Mouse (Mus musculus): Measurements from ENCODE around the gene Rmnd5a. TPM values are rescaled to one million over a fixed set of nuclear protein-coding genes. Genes with fewer than 3 reads are reported as not detected.
"Not testable (repeated sequence)": the region's sequence is repeated elsewhere in the genome, so short reads cannot be mapped to it uniquely, and the experiment has no call there.

Gene Rmnd5a
- polyA plus RNA-seq, 1 experiment from 2014 or later, result 8.7 TPM

- WGBS, result 86% methylated on average over 4 of the region's 4 CpGs
- H3K36me3 ChIP-seq, result no peaks in the 10 kb centered on the region
Observed at GRCm38 (mm10) chr6:71471830-71472520, 31.5 kb upstream of the Rmnd5a start.

GRCm38 (mm10) chr6:71469291-71469690 lies 28.9 kb upstream of the Rmnd5a start:
- no peaks in the 10 kb centered on the region for H3K4me1 ChIP-seq
- no peak overlapping the region for H3K4me3 ChIP-seq (replicated peaks)
- no peaks in the 10 kb centered on the region for H3K9me3 ChIP-seq (replicated peaks)
- 76% methylated on average over 3 of the region's 3 CpGs for whole genome bisulfite sequencing
- no peak for ATAC-seq (ENCODE audit: low FRiP score)
- H3K9ac ChIP-seq (replicated peaks), result no peak overlapping the region
- no peaks in the 10 kb centered on the region for H3K36me3 ChIP-seq
- no peak overlapping the region for H3K4me2 ChIP-seq
- no peaks in the 10 kb centered on the region for H3K27me3 ChIP-seq (replicated peaks)
- no peak overlapping the region for H3K27ac ChIP-seq (replicated peaks)

More at GRCm38 (mm10) chr6:71471830-71472520, 31.5 kb upstream of the Rmnd5a start:
- Histone ChIP-seq H3K27me3 (replicated peaks) (no peaks in the 10 kb centered on the region), H3K9ac (replicated peaks) (no peak overlapping the region), H3K9me3 (replicated peaks) (no peaks in the 10 kb centered on the region), H3K4me2 (no peak overlapping the region), H3K27ac (replicated peaks) (no peak overlapping the region), H3K4me3 (replicated peaks) (no peak overlapping the region), H3K4me1 (no peaks in the 10 kb centered on the region)
- no peak for ATAC-seq (ENCODE audit: low FRiP score)

GRCm38 (mm10) chr6:71467766-71468165 lies 27.3 kb upstream of the Rmnd5a start:
- ATAC-seq (ENCODE audit: low FRiP score), result no peak
- H3K36me3 ChIP-seq, result no peaks in the 10 kb centered on the region
- no peaks in the 10 kb centered on the region for H3K9me3 ChIP-seq (replicated peaks)
- no peaks in the 10 kb centered on the region for H3K4me1 ChIP-seq
- WGBS, result 86% methylated on average over 4 of the region's 4 CpGs
- no peak overlapping the region for H3K4me2 ChIP-seq
- no peak overlapping the region for H3K9ac ChIP-seq (replicated peaks)
- H3K4me3 ChIP-seq (replicated peaks), result no peak overlapping the region
- no peak overlapping the region for H3K27ac ChIP-seq (replicated peaks)
- H3K27me3 ChIP-seq (replicated peaks), result no peaks in the 10 kb centered on the region

GRCm38 (mm10) chr6:71465146-71465545 lies 24.7 kb upstream of the Rmnd5a start:
- WGBS, result 63% methylated on average over 3 of the region's 3 CpGs
- no peak for ATAC-seq (ENCODE audit: low FRiP score)
- Histone ChIP-seq H3K9ac (replicated peaks) (no peak overlapping the region), H3K4me3 (replicated peaks) (no peak overlapping the region), H3K4me2 (no peak overlapping the region), H3K27ac (replicated peaks) (no peak overlapping the region), H3K36me3 (no peaks in the 10 kb centered on the region), H3K9me3 (replicated peaks) (no peaks in the 10 kb centered on the region), H3K27me3 (replicated peaks) (no peaks in the 10 kb centered on the region), H3K4me1 (no peaks in the 10 kb centered on the region)

GRCm38 (mm10) chr6:71457956-71458608 lies 17.6 kb upstream of the Rmnd5a start:
- no peak overlapping the region for H3K4me3 ChIP-seq (replicated peaks)
- H3K27me3 ChIP-seq (replicated peaks), result no peaks in the 10 kb centered on the region
- H3K27ac ChIP-seq (replicated peaks), result no peak overlapping the region
- H3K4me1 ChIP-seq, result no peaks in the 10 kb centered on the region
- 76% methylated on average over 8 of the region's 8 CpGs for WGBS
- ATAC-seq (ENCODE audit: low FRiP score), result no peak
- no peak overlapping the region for H3K9ac ChIP-seq (replicated peaks)
- no peaks in the 10 kb centered on the region for H3K36me3 ChIP-seq
- no peak overlapping the region for H3K4me2 ChIP-seq
- no peaks in the 10 kb centered on the region for H3K9me3 ChIP-seq (replicated peaks)

GRCm38 (mm10) chr6:71453983-71454739 lies 13.7 kb upstream of the Rmnd5a start:
- H3K36me3 ChIP-seq; ATAC-seq (ENCODE audit: low FRiP score): not testable (repeated sequence)

GRCm38 (mm10) chr6:71452792-71453191 lies 12.4 kb upstream of the Rmnd5a start:
- 77% methylated on average over 2 of the region's 2 CpGs for WGBS
- H3K9ac ChIP-seq (replicated peaks), result no peak overlapping the region
- no peaks in the 10 kb centered on the region for H3K27me3 ChIP-seq (replicated peaks)
- H3K27ac ChIP-seq (replicated peaks), result no peak overlapping the region
- no peaks in the 10 kb centered on the region for H3K4me1 ChIP-seq
- H3K4me2 ChIP-seq, result no peak overlapping the region
- H3K4me3 ChIP-seq (replicated peaks), result no peak overlapping the region
- no peaks in the 10 kb centered on the region for H3K36me3 ChIP-seq
- no peak for ATAC-seq (ENCODE audit: low FRiP score)
- H3K9me3 ChIP-seq (replicated peaks), result no peaks in the 10 kb centered on the region

More at GRCm38 (mm10) chr6:71453983-71454739, 13.7 kb upstream of the Rmnd5a start:
- not testable (repeated sequence) for H3K27me3 ChIP-seq (replicated peaks); H3K27ac ChIP-seq (replicated peaks); H3K9me3 ChIP-seq (replicated peaks); H3K4me3 ChIP-seq (replicated peaks); H3K9ac ChIP-seq (replicated peaks); H3K4me1 ChIP-seq; H3K4me2 ChIP-seq

- Histone ChIP-seq H3K27ac (replicated peaks) (no peak overlapping the region), H3K4me1 (peaks cover 12% of the 10 kb centered on the region), H3K36me3 (no peaks in the 10 kb centered on the region), H3K4me2 (no peak overlapping the region), H3K27me3 (replicated peaks) (no peaks in the 10 kb centered on the region), H3K9ac (replicated peaks) (no peak overlapping the region), H3K9me3 (replicated peaks) (no peaks in the 10 kb centered on the region), H3K4me3 (replicated peaks) (no peak overlapping the region)
- no peak for ATAC-seq (ENCODE audit: low FRiP score)
- 89% methylated on average over 6 of the region's 6 CpGs for WGBS
Observed at GRCm38 (mm10) chr6:71445560-71445959, 5.1 kb upstream of the Rmnd5a start.

GRCm38 (mm10) chr6:71444756-71445155 lies 4.3 kb upstream of the Rmnd5a start:
- H3K4me1 ChIP-seq, result peaks cover 12% of the 10 kb centered on the region
- no peak overlapping the region for H3K4me3 ChIP-seq (replicated peaks)
- H3K36me3 ChIP-seq, result no peaks in the 10 kb centered on the region
- ATAC-seq (ENCODE audit: low FRiP score), result no peak
- H3K27ac ChIP-seq (replicated peaks), result no peak overlapping the region
- H3K9me3 ChIP-seq (replicated peaks), result no peaks in the 10 kb centered on the region
- no peaks in the 10 kb centered on the region for H3K27me3 ChIP-seq (replicated peaks)
- WGBS, result 67% methylated on average over 1 of the region's 1 CpGs
- no peak overlapping the region for H3K9ac ChIP-seq (replicated peaks)
- no peak overlapping the region for H3K4me2 ChIP-seq

DNA sequence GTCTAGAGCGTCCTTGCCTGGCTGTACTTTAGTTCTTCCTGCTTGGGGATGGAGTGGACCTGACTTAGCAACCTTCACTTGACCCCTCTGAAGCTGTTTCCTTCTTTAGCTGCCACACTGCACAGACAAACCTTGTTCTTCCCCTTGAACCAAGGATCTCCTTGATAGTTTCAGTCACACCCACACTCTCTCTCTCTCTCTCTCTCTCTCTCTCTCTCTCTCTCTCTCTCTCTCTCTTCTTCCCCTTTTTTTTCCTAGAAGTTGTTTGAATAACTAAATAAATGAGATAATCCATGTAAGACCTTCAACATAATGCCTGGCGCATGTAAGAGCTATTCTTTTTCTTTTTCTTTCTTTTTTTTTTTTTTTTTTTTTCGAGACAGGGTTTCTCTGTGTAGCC lies 1.7 kb upstream of the Rmnd5a start:
- H3K4me2 ChIP-seq, result no peak overlapping the region
- H3K9me3 ChIP-seq (replicated peaks), result no peaks in the 10 kb centered on the region
- H3K36me3 ChIP-seq, result no peaks in the 10 kb centered on the region
- no peak for ATAC-seq (ENCODE audit: low FRiP score)
- peaks cover 33% of the 10 kb centered on the region for H3K4me1 ChIP-seq
- H3K27me3 ChIP-seq (replicated peaks), result no peaks in the 10 kb centered on the region
- no peak overlapping the region for H3K9ac ChIP-seq (replicated peaks)
- WGBS, result 76% methylated on average over 2 of the region's 3 CpGs
- no peak overlapping the region for H3K4me3 ChIP-seq (replicated peaks)
- peak overlapping the region; percentile 99; the same call in 1 of the 2 replicates for H3K27ac ChIP-seq (replicated peaks)

DNA sequence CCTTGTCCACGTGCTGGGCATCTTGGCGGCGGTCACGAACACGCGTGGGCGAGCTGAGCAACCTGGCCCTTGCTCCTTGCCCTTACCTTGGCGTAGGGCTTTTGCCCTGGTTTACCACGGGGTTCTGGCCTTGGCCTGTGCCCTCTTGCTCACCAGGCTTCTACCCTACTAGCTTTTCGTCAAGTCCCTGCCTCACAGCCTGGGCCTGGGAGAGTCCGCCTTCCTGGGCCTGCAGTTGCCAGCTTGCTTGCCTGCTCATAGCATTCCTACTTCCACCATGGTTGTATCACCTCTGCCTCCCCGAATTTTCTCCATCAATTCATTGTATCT lies 779 bp upstream of the Rmnd5a start:
- H3K4me2 ChIP-seq, result peak overlapping the region; percentile 95
- H3K27ac ChIP-seq (replicated peaks), result peak overlapping the region; percentile 99
- no peaks in the 10 kb centered on the region for H3K27me3 ChIP-seq (replicated peaks)
- H3K9me3 ChIP-seq (replicated peaks), result no peaks in the 10 kb centered on the region
- no peak; the same call in 1 of the 2 replicates for ATAC-seq (ENCODE audit: low FRiP score)
- no peaks in the 10 kb centered on the region for H3K36me3 ChIP-seq
- WGBS, result 4% methylated on average over 12 of the region's 12 CpGs
- peaks cover 41% of the 10 kb centered on the region for H3K4me1 ChIP-seq
- H3K9ac ChIP-seq (replicated peaks), result peak overlapping the region; percentile 82
- peak overlapping the region; percentile 92 for H3K4me3 ChIP-seq (replicated peaks)

DNA sequence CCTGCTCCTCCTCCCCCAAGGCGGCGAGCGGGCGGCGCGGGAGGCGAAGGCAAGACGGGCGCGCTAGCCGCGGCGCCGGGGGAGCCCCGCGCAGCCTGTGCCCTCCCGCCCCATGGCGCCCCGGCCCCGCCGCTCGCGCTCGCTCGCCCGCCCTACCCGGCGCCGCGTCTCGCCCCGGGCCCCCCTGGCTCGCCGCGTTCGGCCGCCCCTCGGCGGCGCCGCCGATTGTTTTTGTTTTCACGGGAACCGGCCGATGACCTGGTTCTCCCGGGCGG lies 283 bp downstream of the Rmnd5a start:
- H3K27me3 ChIP-seq (replicated peaks), result no peaks in the 10 kb centered on the region
- ATAC-seq (ENCODE audit: low FRiP score), result peak; percentile 66

More for the DNA sequence above, 283 bp downstream of the Rmnd5a start:
- Histone ChIP-seq H3K9me3 (replicated peaks) (no peaks in the 10 kb centered on the region), H3K4me1 (peaks cover 43% of the 10 kb centered on the region), H3K27ac (replicated peaks) (peak overlapping the region; percentile 99), H3K4me3 (replicated peaks) (peak overlapping the region; percentile 92), H3K4me2 (peak overlapping the region; percentile 65), H3K36me3 (no peaks in the 10 kb centered on the region), H3K9ac (replicated peaks) (peak overlapping the region; percentile 92)
- WGBS, result 0% methylated on average over 10 of the region's 47 CpGs
